Mouse (Mus musculus): ENCODE results near the gene Atp5s.

The Atp5s gene

DNA sequence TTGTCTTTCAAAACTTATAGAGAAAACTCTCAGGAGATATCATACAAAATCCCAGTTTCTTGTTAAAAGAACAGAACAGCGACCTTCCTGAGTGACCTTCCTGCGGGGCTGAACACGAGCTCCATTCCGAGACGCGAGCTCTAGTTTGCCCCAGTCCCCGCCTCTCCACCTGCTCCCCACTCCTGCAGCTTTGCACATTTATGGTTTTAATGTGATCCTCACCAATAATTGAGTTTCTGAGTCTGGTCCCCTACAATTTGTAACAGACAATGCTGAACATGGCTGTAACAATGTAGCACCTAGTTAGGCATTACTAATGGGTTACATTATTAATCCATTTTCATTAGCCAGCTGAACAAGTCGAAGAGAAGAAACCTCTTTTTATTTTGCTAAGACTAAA is 56.7 kb downstream of the Atp5s start:
- peak in 1 of 2 experiments; percentile 66 for DNase-seq

GRCm38 (mm10) chr12:69781935-69782650 is 57.3 kb downstream of the Atp5s start:
- DNase-seq, result peak; percentile 95 to 96

- peak; percentile 79 to 88 for DNase-seq
These were observed 58.7 kb downstream of the Atp5s start for GRCm38 (mm10) chr12:69783247-69784025.

DNA sequence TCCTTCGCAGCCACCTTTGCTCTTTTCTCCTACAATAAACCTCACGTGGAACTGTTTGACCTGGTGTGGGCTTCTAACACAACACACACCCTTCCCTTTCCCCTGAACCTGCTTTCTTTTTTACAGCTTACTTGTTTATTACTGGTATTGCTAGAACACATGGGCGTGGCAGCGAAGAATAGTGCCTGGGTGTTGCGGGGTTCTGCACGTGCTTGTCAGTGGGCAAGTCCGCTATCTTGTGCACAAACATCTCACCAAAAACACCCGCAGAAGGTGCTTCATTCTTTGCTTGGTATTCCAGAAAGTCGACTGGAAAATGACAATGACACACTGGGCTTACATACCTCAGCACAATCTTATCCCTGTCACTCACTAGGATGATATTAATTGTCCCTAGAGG is 60.7 kb downstream of the Atp5s start:
- no peak for DNase-seq

DNA sequence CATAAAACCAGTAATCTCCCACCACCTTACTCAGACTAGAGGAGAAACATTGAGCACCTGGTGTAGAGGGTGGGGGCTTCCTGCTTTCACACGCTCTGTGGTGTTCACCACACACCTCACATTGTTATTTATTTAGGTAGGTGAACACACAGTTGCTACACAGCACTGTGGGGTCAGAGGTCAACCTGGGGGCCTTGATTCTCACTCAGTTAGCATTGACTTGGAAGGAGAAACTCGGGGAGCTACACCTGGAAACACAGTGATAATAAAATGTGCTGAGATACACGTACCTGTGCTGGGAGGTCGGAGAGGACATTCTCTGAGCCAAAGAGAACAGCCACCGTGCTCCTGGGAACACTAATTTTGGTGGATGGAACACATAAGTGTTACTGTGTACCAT is 63.6 kb downstream of the Atp5s start:
- peak; percentile 57 for DNase-seq

DNA sequence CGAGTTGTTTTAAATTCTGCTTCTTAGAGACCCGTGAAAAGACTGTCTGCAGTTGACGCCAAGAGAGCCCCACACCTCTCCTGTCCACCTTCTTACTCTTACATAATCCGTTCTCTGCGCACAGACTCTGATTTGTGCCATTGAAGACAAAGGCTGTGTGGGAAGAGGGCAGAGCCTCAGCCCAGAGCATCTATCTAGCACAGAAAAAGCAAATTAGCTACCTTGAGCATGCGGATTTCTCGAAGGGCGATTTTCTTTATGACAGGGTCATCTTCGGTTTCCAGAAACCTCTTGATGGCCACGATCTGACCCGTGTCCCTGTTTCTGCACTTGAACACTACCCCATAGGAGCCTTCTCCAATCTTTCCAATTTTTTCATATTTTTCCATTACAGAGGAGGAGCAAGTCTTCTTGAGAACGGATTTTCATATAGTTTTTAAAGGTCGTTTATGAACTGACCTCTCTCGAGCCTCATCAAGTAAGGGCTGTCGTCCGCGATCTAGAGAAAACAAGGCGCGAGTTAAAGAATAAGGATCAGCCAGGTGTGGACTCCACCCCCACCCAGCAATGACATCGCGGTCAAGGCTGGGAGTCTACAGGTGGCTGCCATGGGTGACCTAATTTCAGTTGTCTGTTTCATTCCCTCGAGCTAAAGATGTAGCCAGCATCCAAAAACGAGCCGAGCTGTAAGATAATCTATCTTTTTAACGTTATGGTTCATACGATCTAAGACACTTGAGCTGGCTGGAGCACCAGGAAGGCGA is 65.2 kb downstream of the Atp5s start:
- peak; percentile 65 to 74 for DNase-seq

- peak; percentile 85 to 94 for DNase-seq
These were observed 66.1 kb downstream of the Atp5s start, which contains the start of gene Cdkl1 for GRCm38 (mm10) chr12:69790530-69791505. Cdkl1 (minus strand) TSS chr12:69791267.
